Mouse (Mus musculus): ENCODE data around the gene Actb.
"Not testable (repeated sequence)": the region's sequence is repeated elsewhere in the genome, so short reads cannot be mapped to it uniquely, and the experiment has no call there.

The Actb gene

GRCm38 (mm10) chr5:142901355-142901802 is 5.2 kb downstream of the Actb start:
- DNase-seq, result no peak

- no peak for DNase-seq
Observed at GRCm38 (mm10) chr5:142900651-142901050, 5.9 kb downstream of the Actb start.

- no peak for DNase-seq
Observed at GRCm38 (mm10) chr5:142899932-142900533, 6.5 kb downstream of the Actb start.

GRCm38 (mm10) chr5:142899057-142899601 is 7.4 kb downstream of the Actb start:
- no peak for DNase-seq

GRCm38 (mm10) chr5:142898316-142898715 is 8.2 kb downstream of the Actb start:
- no peak for DNase-seq

- no peak for DNase-seq
Observed at GRCm38 (mm10) chr5:142897568-142898248, 8.8 kb downstream of the Actb start.

GRCm38 (mm10) chr5:142896713-142897112 is 9.8 kb downstream of the Actb start:
- no peak for DNase-seq

GRCm38 (mm10) chr5:142896192-142896591 is 10.4 kb downstream of the Actb start:
- DNase-seq, result no peak

- DNase-seq, result peak; percentile 89
Observed at GRCm38 (mm10) chr5:142894918-142895613, 11.5 kb downstream of the Actb start, which contains the start of gene Fbxl18. Gene Fbxl18, minus strand, starts transcription at chr5:142895421.

- no peak for DNase-seq
Observed at GRCm38 (mm10) chr5:142891396-142891795, 15.2 kb downstream of the Actb start.

GRCm38 (mm10) chr5:142887533-142887932 is 19.0 kb downstream of the Actb start:
- not testable (repeated sequence) for DNase-seq

- DNase-seq, result no peak
Observed at GRCm38 (mm10) chr5:142886761-142887160, 19.8 kb downstream of the Actb start.

GRCm38 (mm10) chr5:142886181-142886580 is 20.4 kb downstream of the Actb start:
- no peak for DNase-seq

- DNase-seq, result no peak
Observed at GRCm38 (mm10) chr5:142882471-142882870, 24.1 kb downstream of the Actb start.

- peak; percentile 59 for DNase-seq
Observed at GRCm38 (mm10) chr5:142881936-142882335, 24.6 kb downstream of the Actb start.

GRCm38 (mm10) chr5:142880806-142881516 is 25.6 kb downstream of the Actb start:
- peak; percentile 78 for DNase-seq

GRCm38 (mm10) chr5:142880246-142880645 is 26.3 kb downstream of the Actb start:
- DNase-seq, result no peak

GRCm38 (mm10) chr5:142879318-142880175 is 27.0 kb downstream of the Actb start:
- DNase-seq, result peak; percentile 68

GRCm38 (mm10) chr5:142878570-142878969 is 28.0 kb downstream of the Actb start:
- DNase-seq, result no peak

GRCm38 (mm10) chr5:142877337-142878280 is 28.9 kb downstream of the Actb start:
- DNase-seq, result peak; percentile 71

GRCm38 (mm10) chr5:142876896-142877295 is 29.7 kb downstream of the Actb start:
- no peak for DNase-seq

Data from kidney, adult 11 months (tissue).